Mouse (Mus musculus) spleen, adult 2 months (tissue): Measurements from ENCODE around the gene Fgfr2. TPM values are rescaled to one million over a fixed set of nuclear protein-coding genes. Genes with fewer than 3 reads are reported as not detected.

Experiments
- DNase-seq, 2 experiments: peaks; one replicate each; pipeline versions ENCODE4 v3.0.0 to v3.0.0-alpha.2; 2012 to 2021; ENCODE audit warnings: low spot score in 2 of 2, low read depth in 1 of 2
- H3K27ac ChIP-seq: fragments of 200-500 bp; 2 replicates; pipeline ENCODE4 v1.5.1; 2012; ENCODE audit warnings: low read length, inconsistent platforms; ENCODE audit not compliant: insufficient read depth
- H3K27me3 ChIP-seq: fragments of 200-500 bp; 2 replicates; pipeline ENCODE4 v1.6.1; 2012; ENCODE audit warnings: mild to moderate bottlenecking, moderate library complexity, low read length, inconsistent platforms; ENCODE audit not compliant: control insufficient read depth, insufficient read depth
- H3K36me3 ChIP-seq: fragments of 200-500 bp; 2 replicates; pipeline ENCODE4 v1.6.1; 2012; ENCODE audit warnings: mild to moderate bottlenecking, low read length, inconsistent platforms; ENCODE audit not compliant: control insufficient read depth, insufficient read depth
- H3K4me1 ChIP-seq: fragments of 200-500 bp; 2 replicates; pipeline ENCODE4 v1.6.1; 2011; ENCODE audit warnings: inconsistent platforms; ENCODE audit not compliant: control insufficient read depth, insufficient read depth, insufficient read length
- H3K4me3 ChIP-seq: fragments of 200-500 bp; 2 replicates; pipeline ENCODE4 v1.5.1; 2011; ENCODE audit warnings: mild to moderate bottlenecking, inconsistent platforms; ENCODE audit not compliant: insufficient read depth, insufficient read length; ENCODE audit errors: extremely low read depth
- CTCF ChIP-seq: fragments of 200-500 bp; IDR thresholded peaks from 2 replicates; pipeline ENCODE4 v1.5.1; 2011; ENCODE audit warnings: mild to moderate bottlenecking, inconsistent platforms; ENCODE audit not compliant: insufficient read depth, insufficient read length, insufficient replicate concordance; ENCODE audit errors: extremely low read depth
- POLR2A ChIP-seq: fragments of 200-500 bp; IDR thresholded peaks from 2 replicates; pipeline ENCODE4 v1.6.1; 2011; ENCODE audit warnings: low read depth, low read length, inconsistent platforms
- WGBS: fragments of 180-500 bp; shearing (Covaris S2); methylation state at CpG from one replicate; pipeline ENCODE4 v1.1.7; 2018; 5-methylcytosine and 5-hydroxymethylcytosine counted together
- polyA plus RNA-seq: library from polyadenylated mRNA; depleted of rRNA; stranded (reverse); fragments of >200 nt; gene quantifications from 2 replicates; pipeline ENCODE4 v1.2.3, GENCODE M21; 2012

Gene Fgfr2
- polyA plus RNA-seq, 1 experiment: 1.6 TPM

- Histone ChIP-seq H3K36me3 (no peaks in the 10 kb centered on the region), H3K27ac (no peak overlapping the region), H3K4me1 (no peaks in the 10 kb centered on the region), H3K27me3 (no peaks in the 10 kb centered on the region), H3K4me3 (no peak overlapping the region)
- no peak for TF ChIP-seq POLR2A
- TF ChIP-seq CTCF: no peak
- DNase-seq: no peak
- 89% methylated on average over 3 of the region's 3 CpGs for WGBS
Measured at GRCm38 (mm10) chr7:132950613-132951012, 172.5 kb downstream of the Fgfr2 start.

- H3K36me3 ChIP-seq: no peaks in the 10 kb centered on the region
- no peak overlapping the region for H3K4me3 ChIP-seq
- DNase-seq: no peak
- no peaks in the 10 kb centered on the region for H3K27me3 ChIP-seq
- H3K4me1 ChIP-seq: no peaks in the 10 kb centered on the region
- TF ChIP-seq POLR2A: no peak
- TF ChIP-seq CTCF: no peak
- 94% methylated on average over 4 of the region's 4 CpGs for WGBS
- no peak overlapping the region for H3K27ac ChIP-seq
Measured at GRCm38 (mm10) chr7:132949968-132950367, 173.2 kb downstream of the Fgfr2 start.

GRCm38 (mm10) chr7:132940569-132940968, 182.6 kb downstream of the Fgfr2 start:
- H3K4me3 ChIP-seq: no peak overlapping the region
- TF ChIP-seq POLR2A (no peak), CTCF (no peak)
- no peak overlapping the region for H3K27ac ChIP-seq
- no peaks in the 10 kb centered on the region for H3K27me3 ChIP-seq
- H3K36me3 ChIP-seq: no peaks in the 10 kb centered on the region
- 88% methylated on average over 2 of the region's 2 CpGs for whole genome bisulfite sequencing
- H3K4me1 ChIP-seq: no peaks in the 10 kb centered on the region
- no peak for DNase-seq

- Histone ChIP-seq H3K27me3 (no peaks in the 10 kb centered on the region), H3K27ac (no peak overlapping the region), H3K36me3 (no peaks in the 10 kb centered on the region), H3K4me1 (no peaks in the 10 kb centered on the region), H3K4me3 (no peak overlapping the region)
- 94% methylated on average over 2 of the region's 2 CpGs for WGBS
- TF ChIP-seq CTCF (no peak), POLR2A (no peak)
- DNase-seq: no peak
Measured at GRCm38 (mm10) chr7:132939118-132939517, 184.0 kb downstream of the Fgfr2 start.

GRCm38 (mm10) chr7:132934743-132935142, 188.4 kb downstream of the Fgfr2 start:
- no peak for TF ChIP-seq POLR2A
- H3K36me3 ChIP-seq: no peaks in the 10 kb centered on the region
- DNase-seq: no peak

GRCm38 (mm10) chr7:132933331-132933730, 189.8 kb downstream of the Fgfr2 start:
- TF ChIP-seq CTCF: no peak
- no peak for TF ChIP-seq POLR2A
- Histone ChIP-seq H3K4me3 (no peak overlapping the region), H3K4me1 (no peaks in the 10 kb centered on the region), H3K27me3 (no peaks in the 10 kb centered on the region), H3K36me3 (no peaks in the 10 kb centered on the region), H3K27ac (no peak overlapping the region)
- WGBS: 91% methylated on average over 1 of the region's 1 CpGs
- DNase-seq: no peak

More at GRCm38 (mm10) chr7:132934743-132935142, 188.4 kb downstream of the Fgfr2 start:
- H3K27ac ChIP-seq: no peak overlapping the region
- H3K27me3 ChIP-seq: no peaks in the 10 kb centered on the region
- no peaks in the 10 kb centered on the region for H3K4me1 ChIP-seq
- H3K4me3 ChIP-seq: no peak overlapping the region

GRCm38 (mm10) chr7:132931560-132932351, 191.4 kb downstream of the Fgfr2 start:
- peak; percentile 24 to 28 for DNase-seq
- WGBS: under 1% methylated on average over 55 of the region's 55 CpGs
- no peak for TF ChIP-seq POLR2A
- TF ChIP-seq CTCF: no peak
- Histone ChIP-seq H3K4me1 (no peaks in the 10 kb centered on the region), H3K27me3 (no peaks in the 10 kb centered on the region), H3K4me3 (peak overlapping the region; percentile 93), H3K27ac (peak overlapping the region; percentile 94), H3K36me3 (no peaks in the 10 kb centered on the region)
